Mouse (Mus musculus) thymus, adult 2 months (tissue): Measurements from ENCODE around the gene Abl2.

Experiments used
- CTCF ChIP-seq: fragments of 200-500 bp; IDR thresholded peaks from 2 replicates; pipeline ENCODE4 v1.5.1; 2012; ENCODE audit warnings: mild to moderate bottlenecking, control low read depth, low read length, moderate library complexity, borderline replicate concordance; ENCODE audit not compliant: control insufficient read depth, poor library complexity, insufficient read depth; ENCODE audit errors: extremely low read depth
- POLR2A ChIP-seq: fragments of 200-500 bp; IDR thresholded peaks from 2 replicates; pipeline ENCODE4 v1.6.1; 2012; ENCODE audit warnings: mild to moderate bottlenecking, low read length, control low read depth, moderate library complexity; ENCODE audit not compliant: control insufficient read depth, poor library complexity, insufficient read depth; ENCODE audit errors: extremely low read depth

DNA sequence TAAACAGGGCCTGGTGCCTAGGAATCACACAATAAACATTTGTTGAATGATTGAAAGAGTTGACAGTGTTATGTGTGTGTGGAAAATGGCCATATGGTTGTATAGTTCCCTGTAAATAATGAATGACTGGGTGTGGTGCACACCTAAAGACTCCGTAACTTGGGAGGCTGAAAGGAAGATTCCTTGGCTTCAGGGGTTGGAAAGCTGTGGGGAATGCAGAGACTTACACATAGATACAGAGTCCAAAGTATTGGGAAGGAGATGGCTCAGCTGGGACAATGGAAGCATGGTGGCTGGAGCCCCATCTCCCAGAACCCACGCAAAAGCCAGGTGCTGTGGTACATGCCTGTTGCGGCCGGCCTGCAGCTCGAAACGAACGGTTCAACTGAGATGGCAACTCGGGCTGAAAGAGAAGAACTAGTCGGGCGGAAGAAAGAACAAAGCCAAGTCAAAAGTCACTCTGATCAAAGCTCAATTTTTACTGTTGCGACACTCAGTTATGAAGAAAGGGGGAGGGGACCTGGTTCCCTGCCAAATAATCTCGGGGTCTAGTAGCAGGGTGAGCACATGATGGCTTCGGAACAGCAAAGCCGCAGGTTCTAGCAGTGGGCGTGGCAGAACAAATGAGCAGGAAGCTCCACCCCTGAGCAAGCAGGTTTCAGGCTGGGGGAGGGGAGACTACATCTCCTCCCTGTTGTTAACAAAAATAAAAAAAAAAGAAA, 36.6 kb upstream of the Abl2 start:
- TF ChIP-seq CTCF (no peak), POLR2A (no peak)
